ENCODE assay signal across 8 mouse cellular contexts in genomic region chr19:46761247-46761946, GRCm38 (mm10). TPM values are rescaled to one million over a fixed set of nuclear protein-coding genes. Genes with fewer than 3 reads are reported as not detected.
A peak's percentile ranks its signal among the peaks of the same experiment; 100 is the strongest.
DNase-seq lines count a peak whose midpoint lies in the region; ATAC-seq and TF ChIP-seq lines count a peak whose summit lies in the region.

TSS of gene Cnnm2 (plus strand) at chr19:46761596.

- H3K36me3 ChIP-seq in forebrain, embryonic 10.5 days (replicated peaks), result no peaks in the 10 kb centered on the region
- no peaks in the 10 kb centered on the region for H3K36me3 ChIP-seq in heart, embryonic 15.5 days
- no peaks in the 10 kb centered on the region for H3K36me3 ChIP-seq in liver, embryonic 14.5 days (replicated peaks; ENCODE audit: control insufficient read depth, insufficient read depth, low read depth)
- H3K36me3 ChIP-seq in neural tube, embryonic 11.5 days (ENCODE audit: control insufficient read depth, insufficient read depth, low read length), result no peaks in the 10 kb centered on the region
- no peaks in the 10 kb centered on the region for H3K36me3 ChIP-seq in stomach, postnatal 0 days (ENCODE audit: control insufficient read depth, insufficient read depth, low read length)

- H3K4me2 ChIP-seq in heart, embryonic 15.5 days, result peak within 1 kb of the TSS; percentile 96
- H3K4me2 ChIP-seq in liver, embryonic 14.5 days (ENCODE audit: low read depth), result peak within 1 kb of the TSS; percentile 95
- H3K4me2 ChIP-seq in neural tube, embryonic 11.5 days (ENCODE audit: low read depth), result peak within 1 kb of the TSS; percentile 97
- peak within 1 kb of the TSS; percentile 99 for H3K4me2 ChIP-seq in stomach, postnatal 0 days (replicated peaks; ENCODE audit: low read depth)

- no peak for TF ChIP-seq EP300 in liver, embryonic 14.5 days (IDR thresholded peaks at IDR 0.05; ENCODE audit: low read depth)
- TF ChIP-seq EP300 in stomach, postnatal 0 days (optimal IDR thresholded peaks at IDR 0.05), result no peak

- no peak for TF ChIP-seq CTCF in liver, embryonic 14.5 days (IDR thresholded peaks at IDR 0.05; ENCODE audit: low read depth)
- TF ChIP-seq CTCF in stomach, postnatal 0 days (IDR thresholded peaks at IDR 0.05; ENCODE audit: low read depth), result peak; percentile 25; the same call in 1 of the 2 replicates

- peak within 1 kb of the TSS; percentile 87 for H3K27ac ChIP-seq in forebrain, embryonic 10.5 days
- H3K27ac ChIP-seq in heart, embryonic 15.5 days, result peak within 1 kb of the TSS; percentile 77
- H3K27ac ChIP-seq in liver, embryonic 14.5 days, result peak within 1 kb of the TSS; percentile 49; the same call in 1 of the 2 replicates
- peak within 1 kb of the TSS; percentile 83 for H3K27ac ChIP-seq in neural tube, embryonic 11.5 days (ENCODE audit: low read depth, low read length)
- peak within 1 kb of the TSS; percentile 75 for H3K27ac ChIP-seq in stomach, postnatal 0 days (replicated peaks)

- peak within 1 kb of the TSS; percentile 88 for H3K4me3 ChIP-seq in forebrain, embryonic 10.5 days
- peak within 1 kb of the TSS; percentile 76 for H3K4me3 ChIP-seq in heart, embryonic 15.5 days
- peak within 1 kb of the TSS; percentile 73 to 78 for H3K4me3 ChIP-seq in liver, embryonic 14.5 days (ENCODE audit: insufficient read depth in 1 of 2, low read depth in 2 of 2, low read length in 2 of 2)
- H3K4me3 ChIP-seq in neural tube, embryonic 11.5 days (ENCODE audit: low read depth, low read length), result peak within 1 kb of the TSS; percentile 78
- peak within 1 kb of the TSS; percentile 75 for H3K4me3 ChIP-seq in stomach, postnatal 0 days (ENCODE audit: low read depth, low read length)

- peak; percentile 96 for ATAC-seq in heart, embryonic 15.5 days (replicated peaks; ENCODE audit: insufficient number of reproducible peaks, insufficient read depth, low FRiP score, low read depth)
- ATAC-seq in liver, embryonic 14.5 days (ENCODE audit: insufficient read depth), result peak; percentile 93
- peak; percentile 96 for ATAC-seq in neural tube, embryonic 11.5 days (ENCODE audit: insufficient read depth, low FRiP score, low TSS enrichment)
- peak; percentile 98 for ATAC-seq in stomach, postnatal 0 days (ENCODE audit: low FRiP score, low TSS enrichment)

- peaks cover 51% of the 10 kb centered on the region for H3K4me1 ChIP-seq in forebrain, embryonic 10.5 days
- H3K4me1 ChIP-seq in heart, embryonic 15.5 days (replicated peaks), result peaks cover 32% of the 10 kb centered on the region
- peaks cover 9 to 10% of the 10 kb centered on the region in 2 experiments for H3K4me1 ChIP-seq in liver, embryonic 14.5 days (replicated peaks; ENCODE audit: control insufficient read depth in 2 of 2, insufficient read depth in 2 of 2, low read length in 1 of 2)
- H3K4me1 ChIP-seq in neural tube, embryonic 11.5 days (ENCODE audit: control insufficient read depth, insufficient read depth, low read length), result peaks cover 11% of the 10 kb centered on the region; the same call in 1 of the 2 replicates
- H3K4me1 ChIP-seq in stomach, postnatal 0 days (replicated peaks; ENCODE audit: control insufficient read depth, insufficient read depth), result no peaks in the 10 kb centered on the region

- peak within 1 kb of the TSS; percentile 82 for H3K9ac ChIP-seq in heart, embryonic 15.5 days
- H3K9ac ChIP-seq in liver, embryonic 14.5 days (replicated peaks), result peak within 1 kb of the TSS; percentile 74
- peak within 1 kb of the TSS; percentile 77 for H3K9ac ChIP-seq in neural tube, embryonic 11.5 days (ENCODE audit: low read length)
- H3K9ac ChIP-seq in stomach, postnatal 0 days (ENCODE audit: low read length), result peak within 1 kb of the TSS; percentile 72

- peaks cover 46% of the 10 kb centered on the region for H3K27me3 ChIP-seq in forebrain, embryonic 10.5 days (ENCODE audit: poor library complexity, severe bottlenecking)
- peaks cover 7% of the 10 kb centered on the region; the same call in 1 of the 2 replicates for H3K27me3 ChIP-seq in heart, embryonic 15.5 days
- peaks cover 21% of the 10 kb centered on the region for H3K27me3 ChIP-seq in liver, embryonic 14.5 days (ENCODE audit: control insufficient read depth, insufficient read depth, low read length)
- peaks cover 11% of the 10 kb centered on the region for H3K27me3 ChIP-seq in neural tube, embryonic 11.5 days (ENCODE audit: control insufficient read depth, insufficient read depth, low read length)
- no peaks in the 10 kb centered on the region for H3K27me3 ChIP-seq in stomach, postnatal 0 days (ENCODE audit: control insufficient read depth, insufficient read depth, low read length)

- H3K9me3 ChIP-seq in forebrain, embryonic 10.5 days, result peaks cover 3% of the 10 kb centered on the region; the same call in 1 of the 2 replicates
- H3K9me3 ChIP-seq in heart, embryonic 15.5 days (replicated peaks), result no peaks in the 10 kb centered on the region
- no peaks in the 10 kb centered on the region for H3K9me3 ChIP-seq in liver, embryonic 14.5 days (ENCODE audit: control insufficient read depth, low read length)
- no peaks in the 10 kb centered on the region for H3K9me3 ChIP-seq in neural tube, embryonic 11.5 days (ENCODE audit: control insufficient read depth, low read length)
- H3K9me3 ChIP-seq in stomach, postnatal 0 days (ENCODE audit: control insufficient read depth, low read length), result no peaks in the 10 kb centered on the region

- under 1% methylated on average over 59 of the region's 59 CpGs for WGBS in forebrain, embryonic 10.5 days
- WGBS in heart, embryonic 15.5 days, result under 1% methylated on average over 59 of the region's 59 CpGs
- under 1% methylated on average over 59 of the region's 59 CpGs for WGBS in liver, embryonic 14.5 days (ENCODE audit: insufficient replicate concordance)
- under 1% methylated on average over 59 of the region's 59 CpGs for WGBS in neural tube, embryonic 11.5 days
- under 1% methylated on average over 56 of the region's 59 CpGs for WGBS in stomach, postnatal 0 days

- DNase-seq in CD8-positive naive resting alpha-beta T cell, adult 2 months (ENCODE audit: low read depth in 2 of 2, low spot score in 2 of 2), result peak; percentile 99
- DNase-seq in c-Kit-positive CD71-negative TER-119-negative erythroid progenitor cells, embryonic 14.5 days (ENCODE audit: low read depth), result peak; percentile 99
- peak; percentile 100 for DNase-seq in forebrain, embryonic 10.5 days (ENCODE audit: extremely low spot score, low spot score)
- peak; percentile 100 for DNase-seq in kidney, postnatal 25 days
- peak; percentile 100 for DNase-seq in liver, embryonic 14.5 days (ENCODE audit: low read depth in 3 of 3, low spot score in 3 of 3)
- peak; percentile 99 for DNase-seq in neural tube, embryonic 11.5 days (ENCODE audit: low spot score)
- peak; percentile 100 for DNase-seq in stomach, postnatal 0 days (ENCODE audit: low spot score)

RNA-seq across cellular contexts. Expression of gene Cnnm2, which starts in this region (rescaled TPM):
- 1.3 and 1.7 TPM in 2 replicates for polyA plus RNA-seq in forebrain, embryonic 10.5 days (2016; fragmentation: Nextera tagmentation; extraction: Ambion mirVana)
- 2.4 and 3.0 TPM in 2 replicates for polyA plus RNA-seq in heart, embryonic 15.5 days (2015; fragmentation: Nextera tagmentation; extraction: Ambion mirVana)
- polyA plus RNA-seq in liver, embryonic 14.5 days (2012; rRNA removed), result 1.2 and 1.7 TPM in 2 replicates
- polyA plus RNA-seq in liver, embryonic 14.5 days (2014; fragmentation: Nextera tagmentation; extraction: Ambion mirVana), result 1.5 and 2.6 TPM in 2 replicates
- 5.4 and 6.8 TPM in 2 replicates for polyA plus RNA-seq in neural tube, embryonic 11.5 days (2014; fragmentation: Nextera tagmentation; extraction: Ambion mirVana)
- 2.0 and 2.1 TPM in 2 replicates for polyA plus RNA-seq in stomach, postnatal 0 days (2015; fragmentation: Nextera tagmentation; extraction: Ambion mirVana)

Comparison
In these comparisons a context has a peak if more than half of its experiments do, and no peak if none do; other contexts are left out.
1. Peak in every context shown above with its lines: DNase-seq, ATAC-seq, H3K4me3 ChIP-seq and H3K27ac ChIP-seq.